Mouse (Mus musculus) limb, embryonic 15.5 days (tissue): ENCODE measurements around the gene Ilf2. TPM values are rescaled to one million over a fixed set of nuclear protein-coding genes. Genes with fewer than 3 reads are reported as not detected.

Experiments
- ATAC-seq: fragments of 200-750 bp; cut with Nextera tagmentation; 2 replicates; pipeline ENCODE4 v1.8.0; 2017; ENCODE audit warnings: low read depth, moderate TSS enrichment; ENCODE audit not compliant: insufficient number of reproducible peaks, low FRiP score, low TSS enrichment
- H3K27ac ChIP-seq: fragments of 300-500 bp; sonication (generic); 2 replicates; pipeline ENCODE4 v1.5.1; 2015; ENCODE audit warnings: moderate library complexity, mild to moderate bottlenecking, inconsistent platforms
- H3K27me3 ChIP-seq: fragments of 300-500 bp; sonication (generic); 2 replicates; pipeline ENCODE4 v1.6.1; 2015; ENCODE audit warnings: inconsistent platforms
- H3K36me3 ChIP-seq: fragments of 300-500 bp; sonication (generic); 2 replicates; pipeline ENCODE4 v1.6.1; 2015; ENCODE audit warnings: inconsistent platforms
- H3K4me1 ChIP-seq: fragments of 300-500 bp; sonication (generic); 2 replicates; pipeline ENCODE4 v1.6.1; 2015; ENCODE audit warnings: inconsistent platforms
- H3K4me2 ChIP-seq: fragments of 300-500 bp; sonication (generic); 2 replicates; pipeline ENCODE4 v1.6.1; 2015; ENCODE audit warnings: mild to moderate bottlenecking, inconsistent platforms
- H3K4me3 ChIP-seq: fragments of 300-500 bp; sonication (generic); 2 replicates; pipeline ENCODE4 v1.5.1; 2015; ENCODE audit warnings: mild to moderate bottlenecking, inconsistent platforms
- H3K9ac ChIP-seq: fragments of 300-500 bp; sonication (generic); 2 replicates; pipeline ENCODE4 v1.6.1; 2015; ENCODE audit warnings: inconsistent platforms
- H3K9me3 ChIP-seq: fragments of 300-500 bp; sonication (generic); 2 replicates; pipeline ENCODE4 v1.6.1; 2016; ENCODE audit warnings: inconsistent platforms
- WGBS: fragments of 180-500 bp; shearing (Covaris S2); methylation state at CpG from one replicate; pipeline ENCODE4 v1.1.7; 2015; 5-methylcytosine and 5-hydroxymethylcytosine counted together
- polyA plus RNA-seq: library from polyadenylated mRNA; unstranded; fragments of >200 nt; fragmentation: Nextera tagmentation; extraction: Ambion mirVana; gene quantifications from 2 replicates; pipeline ENCODE4 v1.2.1, GENCODE M21; 2015

The Ilf2 gene
- polyA plus RNA-seq, 1 experiment from 2014 or later, result 176 TPM

GRCm38 (mm10) chr3:90537141-90537904, 61.4 kb downstream of the Ilf2 start, which contains the start of gene S100a16:
TSS of gene S100a16 (plus strand) at chr3:90537254.
- 37% methylated on average over 10 of the region's 10 CpGs for WGBS
- no peaks in the 10 kb centered on the region for H3K36me3 ChIP-seq
- H3K27me3 ChIP-seq, result no peaks in the 10 kb centered on the region
- peak; percentile 82 for ATAC-seq
- H3K4me2 ChIP-seq, result peak within 1 kb of the TSS; percentile 31
- peak within 1 kb of the TSS; percentile 29 for H3K4me3 ChIP-seq
- H3K9ac ChIP-seq, result no peak within 1 kb of the TSS
- peaks cover 28% of the 10 kb centered on the region for H3K4me1 ChIP-seq
- H3K9me3 ChIP-seq, result no peaks in the 10 kb centered on the region
- peak within 1 kb of the TSS; percentile 75 for H3K27ac ChIP-seq

GRCm38 (mm10) chr3:90537905-90538296, 62.0 kb downstream of the Ilf2 start:
- H3K27ac ChIP-seq, result peak overlapping the region; percentile 75
- H3K27me3 ChIP-seq, result no peaks in the 10 kb centered on the region
- no peak overlapping the region for H3K9ac ChIP-seq
- 72% methylated on average over 5 of the region's 5 CpGs for WGBS
- peak overlapping the region; percentile 29 for H3K4me3 ChIP-seq
- H3K4me1 ChIP-seq, result peaks cover 31% of the 10 kb centered on the region
- H3K9me3 ChIP-seq, result no peaks in the 10 kb centered on the region
- H3K36me3 ChIP-seq, result no peaks in the 10 kb centered on the region
- ATAC-seq, result no peak
- H3K4me2 ChIP-seq, result peak overlapping the region; percentile 31

Other genes with a start within 250 kb of the Ilf2 start
- 112 and 125 TPM in 2 replicates for gene Jtb, start 244.5 kb upstream of the Ilf2 start, polyA plus RNA-seq
- gene Creb3l4, start 232.6 kb upstream of the Ilf2 start, polyA plus RNA-seq, result 5.8 and 6.5 TPM in 2 replicates
- gene Slc39a1, start 228.0 kb upstream of the Ilf2 start, polyA plus RNA-seq, result 119 and 122 TPM in 2 replicates
- 20.1 and 20.8 TPM in 2 replicates for gene Crtc2, start 222.0 kb upstream of the Ilf2 start, polyA plus RNA-seq
- 3.9 and 4.7 TPM in 2 replicates for gene Dennd4b, start 210.9 kb upstream of the Ilf2 start, polyA plus RNA-seq
- gene Gatad2b, start 182.9 kb upstream of the Ilf2 start, polyA plus RNA-seq, result 13.3 and 14.2 TPM in 2 replicates
- gene Slc27a3, start 86.2 kb upstream of the Ilf2 start, polyA plus RNA-seq, result 36.2 and 37.0 TPM in 2 replicates
- gene Ints3, start 42.5 kb upstream of the Ilf2 start, polyA plus RNA-seq, result 25.6 and 28.0 TPM in 2 replicates
- 5.4 and 6.7 TPM in 2 replicates for gene Npr1, start 10.3 kb upstream of the Ilf2 start, polyA plus RNA-seq
- gene Snapin, start 14.9 kb downstream of the Ilf2 start, polyA plus RNA-seq, result 89.9 and 95.4 TPM in 2 replicates
- gene Chtop, start 33.4 kb downstream of the Ilf2 start, polyA plus RNA-seq, result 146 and 147 TPM in 2 replicates
- gene S100a1, start 38.3 kb downstream of the Ilf2 start, polyA plus RNA-seq, result 38.7 and 40.1 TPM in 2 replicates
- gene S100a13, start 38.3 kb downstream of the Ilf2 start, polyA plus RNA-seq, result 52.1 and 55.0 TPM in 2 replicates
- 171 TPM in 2 replicates for gene S100a14, start 50.7 kb downstream of the Ilf2 start, polyA plus RNA-seq
- gene S100a16, start 61.1 kb downstream of the Ilf2 start, polyA plus RNA-seq, result 426 and 454 TPM in 2 replicates
- gene S100a3, start 84.5 kb downstream of the Ilf2 start, polyA plus RNA-seq, result 1.8 and 2.6 TPM in 2 replicates
- gene S100a2, start 114.1 kb downstream of the Ilf2 start, polyA plus RNA-seq, result not detected in 2 replicates
- not detected in 2 replicates for gene Gm42674, start 125.8 kb downstream of the Ilf2 start, polyA plus RNA-seq
- 21.0 and 29.6 TPM in 2 replicates for gene S100a4, start 127.6 kb downstream of the Ilf2 start, polyA plus RNA-seq
- gene S100a5, start 132.4 kb downstream of the Ilf2 start, polyA plus RNA-seq, result not detected in 2 replicates
- 481 and 553 TPM in 2 replicates for gene S100a6, start 136.8 kb downstream of the Ilf2 start, polyA plus RNA-seq
- 8.4 and 9.6 TPM in 2 replicates for gene S100a7a, start 177.9 kb downstream of the Ilf2 start, polyA plus RNA-seq
- 30.5 and 33.3 TPM in 2 replicates for gene S100a8, start 192.9 kb downstream of the Ilf2 start, polyA plus RNA-seq
- gene S100a9, start 219.6 kb downstream of the Ilf2 start, polyA plus RNA-seq, result 20.9 and 25.6 TPM in 2 replicates